Mouse (Mus musculus) frontal cortex, postnatal 10 days (tissue): ENCODE results near the gene Sez6l2.
A peak's percentile ranks its signal among the peaks of the same experiment; 100 is the strongest.

Source experiments
- DNase-seq, 2 experiments: peaks; one replicate each; pipeline ENCODE4 v3.0.0; 2022; ENCODE audit warnings: low spot score in 2 of 2, mixed read lengths in 1 of 2

The Sez6l2 gene

DNA sequence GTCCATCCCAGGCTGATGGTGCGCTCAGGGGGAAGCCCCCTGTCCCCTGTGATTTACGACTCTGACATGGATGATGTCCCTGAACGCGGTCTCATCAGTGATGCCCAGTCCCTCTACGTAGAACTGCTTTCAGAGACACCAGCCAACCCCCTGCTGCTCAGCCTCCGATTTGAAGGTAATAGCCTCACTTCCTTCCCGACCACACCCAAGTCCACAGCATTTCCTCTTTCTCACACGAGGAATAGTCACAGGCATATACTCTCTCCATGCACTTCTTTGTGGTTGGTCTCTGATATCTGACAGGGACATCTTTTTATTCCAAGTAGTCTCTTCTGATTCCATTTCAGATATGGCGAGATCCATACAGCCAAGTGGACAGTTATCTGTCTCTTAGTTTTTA lies 9.4 kb downstream of the Sez6l2 start:
- no peak for DNase-seq

DNA sequence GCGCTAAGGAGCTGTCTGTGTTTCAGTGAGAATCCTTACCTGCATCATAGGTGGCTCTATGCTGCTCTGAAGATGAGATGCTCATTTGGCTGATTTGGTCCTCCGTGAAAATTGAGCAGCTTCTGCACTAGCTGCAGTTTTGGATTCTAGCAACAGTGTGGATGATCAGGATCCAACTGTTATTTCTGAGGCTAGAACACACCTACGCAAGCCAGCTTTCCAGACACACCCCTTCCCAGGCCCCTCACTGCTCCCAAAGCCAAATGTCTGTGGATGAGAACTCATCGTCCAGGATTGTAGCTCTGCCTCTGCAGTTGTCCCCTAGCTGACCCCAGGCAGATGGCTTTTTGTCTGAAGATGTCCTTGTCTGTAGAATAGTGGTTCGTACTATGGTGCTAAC lies 10.7 kb downstream of the Sez6l2 start:
- no peak for DNase-seq

DNA sequence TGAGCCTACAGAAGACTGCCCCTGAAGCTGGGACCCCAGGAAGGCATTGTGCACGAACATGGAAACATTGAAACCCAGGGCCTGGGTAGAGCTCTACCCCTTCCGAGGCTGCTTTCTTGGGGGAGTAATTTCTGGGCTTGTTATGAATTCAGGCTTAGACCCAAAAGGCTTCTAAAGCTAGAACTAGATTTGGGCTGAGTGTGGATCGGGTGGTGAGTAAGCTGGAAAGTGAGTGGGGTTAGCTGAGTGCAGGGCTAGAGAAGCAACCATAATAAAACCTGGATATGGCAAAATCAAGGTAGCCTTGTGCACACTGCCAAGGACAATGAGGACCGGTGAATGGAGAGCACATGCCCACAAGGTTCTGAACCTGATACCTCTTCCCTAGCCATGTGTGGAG lies 11.6 kb downstream of the Sez6l2 start:
- DNase-seq, result no peak

DNA sequence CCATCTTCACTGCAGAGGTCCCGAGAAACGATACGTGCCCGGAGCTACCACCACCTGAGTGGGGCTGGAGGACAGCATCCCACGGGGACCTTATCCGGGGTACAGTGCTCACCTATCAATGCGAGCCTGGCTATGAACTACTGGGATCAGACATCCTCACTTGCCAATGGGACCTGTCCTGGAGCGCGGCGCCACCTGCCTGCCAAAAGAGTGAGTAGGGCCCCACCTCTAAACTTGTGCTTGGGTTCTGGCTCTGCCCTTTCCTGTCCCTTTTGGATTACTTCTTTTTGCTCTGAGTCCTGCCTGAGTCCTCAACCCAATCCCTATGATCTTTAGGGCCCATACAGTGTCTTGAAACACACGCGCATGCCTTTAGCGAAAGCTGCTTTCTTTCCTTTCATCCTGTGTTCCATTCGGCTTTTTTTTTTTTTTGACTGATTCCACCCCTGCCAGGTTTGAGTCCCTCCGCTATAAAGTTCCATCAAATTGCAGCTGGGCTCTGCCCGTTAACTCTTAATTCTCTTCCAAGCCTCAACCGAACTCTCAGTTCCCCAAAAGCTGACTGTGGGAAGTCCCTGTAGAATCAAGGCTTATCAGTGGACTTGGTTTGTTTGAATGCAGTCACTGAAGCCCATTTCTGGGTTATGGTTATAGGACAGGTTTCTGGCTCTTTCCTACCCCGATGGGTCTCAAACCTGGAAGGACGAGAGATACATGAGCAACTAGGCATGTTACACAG lies 13.4 kb downstream of the Sez6l2 start:
- no peak for DNase-seq

DNA sequence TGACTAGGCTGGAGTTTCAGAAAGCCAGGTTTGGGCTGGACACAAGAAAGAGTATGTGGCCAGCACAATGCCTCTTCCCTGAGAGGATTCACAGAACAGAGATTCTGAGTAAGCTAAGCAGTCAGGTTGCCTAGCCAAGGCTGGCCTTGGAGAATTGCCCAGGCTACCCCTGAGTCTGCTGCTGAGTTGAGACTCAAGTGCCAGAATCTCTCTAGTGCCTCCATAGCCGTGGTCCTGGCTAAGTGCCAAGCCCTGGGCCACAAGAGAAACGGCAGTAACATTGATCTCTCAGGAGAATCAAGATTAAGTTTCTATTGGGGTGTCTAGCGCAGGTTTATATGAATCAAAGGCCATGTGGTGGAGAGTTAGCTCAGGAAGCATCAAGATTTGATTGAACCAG lies 15.2 kb downstream of the Sez6l2 start:
- DNase-seq, result no peak

DNA sequence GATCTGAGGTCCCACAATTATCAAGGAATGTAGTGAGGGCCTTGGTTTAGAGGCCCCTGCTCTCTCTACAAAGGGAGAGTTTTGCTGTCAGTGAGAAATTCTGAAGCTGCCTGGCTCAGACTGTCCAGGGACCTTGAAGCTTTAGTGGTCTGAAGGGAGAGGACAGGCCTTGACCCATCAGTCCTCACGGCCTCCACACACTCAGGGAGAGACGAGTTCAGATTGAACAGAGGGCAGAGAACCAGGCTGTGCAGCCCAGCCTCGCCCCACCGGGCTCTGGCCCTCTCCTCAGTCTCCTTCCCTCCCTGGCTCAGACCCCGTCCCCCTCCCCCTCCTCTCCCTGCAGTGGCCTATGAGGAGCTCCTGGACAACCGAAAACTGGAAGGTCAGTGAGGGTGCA lies 17.0 kb downstream of the Sez6l2 start:
- no peak for DNase-seq

DNA sequence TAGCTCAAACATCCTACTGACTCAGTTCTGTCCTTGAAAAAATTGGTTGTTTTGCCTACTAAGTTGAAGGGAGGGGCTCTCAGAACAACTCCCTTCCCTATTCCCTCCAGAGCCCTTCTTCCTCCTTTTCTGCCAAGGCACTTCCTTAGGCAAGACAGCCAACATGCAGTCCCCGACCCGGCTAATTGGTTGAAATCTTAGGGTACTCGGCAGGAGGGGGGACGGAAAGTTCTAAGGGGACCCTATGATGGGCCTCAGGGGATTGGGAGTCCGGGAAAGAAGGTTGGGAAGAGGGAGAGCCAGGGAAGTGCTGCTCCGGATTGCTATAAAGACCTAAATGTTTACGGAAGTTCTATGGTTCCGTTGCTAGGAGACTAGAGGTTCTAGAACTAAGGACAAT lies 25.1 kb downstream of the Sez6l2 start:
- no peak for DNase-seq

DNA sequence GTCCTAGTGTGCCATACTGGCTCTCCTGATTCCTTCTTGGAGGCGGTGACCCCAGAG lies 25.4 kb downstream of the Sez6l2 start, which contains the start of gene Cdipt:
TSS of gene Cdipt (plus strand) at position 22 of the 57 bp plus-strand sequence.
- no peak for DNase-seq

DNA sequence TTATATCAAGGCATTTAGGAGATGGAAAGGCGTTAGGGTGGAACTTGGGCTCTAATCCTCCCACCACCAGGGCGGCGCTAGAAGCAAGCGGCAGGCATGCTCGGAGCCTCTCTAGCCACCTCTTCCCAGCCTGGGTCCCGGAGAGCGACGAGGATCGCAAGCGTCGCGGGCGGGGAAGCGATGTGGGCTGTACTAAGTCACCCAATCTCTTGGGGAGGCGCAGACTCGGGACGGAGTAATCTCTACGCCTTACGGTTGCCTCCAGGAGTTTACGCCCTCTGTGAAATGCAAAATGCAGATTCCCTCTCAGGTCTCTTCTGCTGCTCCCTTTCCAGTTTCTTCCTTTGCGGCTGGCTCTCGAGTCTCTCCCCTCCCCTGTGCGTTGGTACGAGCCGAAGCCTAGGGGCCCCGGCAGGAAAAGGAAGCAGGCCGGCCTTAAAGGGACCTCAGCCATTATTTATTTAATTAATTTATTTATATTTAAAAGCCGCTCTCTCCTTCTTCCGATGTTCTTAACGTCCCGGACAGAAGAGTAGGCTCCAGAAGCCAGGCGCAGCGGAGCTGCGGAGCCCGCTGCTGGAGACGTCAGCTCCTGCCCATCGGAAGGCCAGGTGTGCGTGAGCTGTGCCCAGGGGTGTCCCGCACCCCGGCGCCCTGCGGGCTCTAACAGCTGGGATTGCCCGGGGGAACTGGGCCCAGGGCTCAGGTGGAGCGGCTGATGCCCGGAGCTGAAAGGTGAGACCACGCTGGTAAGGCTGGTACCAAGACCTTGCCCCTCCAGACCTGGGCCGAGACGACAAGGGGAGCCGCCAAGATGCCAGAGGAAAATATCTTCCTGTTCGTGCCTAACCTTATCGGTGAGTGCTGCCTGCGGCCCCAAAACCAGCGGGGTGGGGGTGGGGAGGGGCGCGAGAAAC lies 25.8 kb downstream of the Sez6l2 start, which contains the start of gene Cdiptos:
TSS of gene Cdiptos (minus strand) at position 149 of the 917 bp plus-strand sequence.
- peak; percentile 89 to 95 for DNase-seq

DNA sequence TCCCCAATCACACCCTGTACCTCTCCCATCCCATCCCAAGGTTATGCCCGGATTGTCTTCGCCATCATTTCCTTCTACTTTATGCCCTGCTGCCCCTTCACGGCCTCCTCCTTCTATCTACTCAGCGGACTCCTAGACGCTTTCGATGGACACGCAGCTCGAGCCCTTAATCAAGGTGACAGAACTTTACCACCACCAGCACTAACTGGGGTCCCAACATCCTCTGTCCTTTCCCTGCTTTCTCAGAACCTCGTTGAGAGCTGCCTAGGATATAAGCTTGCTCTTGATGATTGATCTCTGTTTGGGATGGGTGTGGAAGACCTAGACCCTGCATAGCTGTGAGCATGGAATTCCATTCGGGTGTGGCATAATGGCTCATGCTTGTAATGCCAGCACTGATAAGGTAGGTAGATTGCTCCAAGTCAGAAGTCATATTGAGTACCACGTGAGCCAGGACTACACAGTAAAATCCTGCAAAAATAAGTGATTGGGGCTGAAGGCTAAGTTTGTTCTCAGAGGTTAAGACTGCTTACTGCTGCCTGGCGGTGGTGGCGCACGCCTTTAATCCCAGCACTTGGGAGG lies 26.6 kb downstream of the Sez6l2 start:
- no peak for DNase-seq

DNA sequence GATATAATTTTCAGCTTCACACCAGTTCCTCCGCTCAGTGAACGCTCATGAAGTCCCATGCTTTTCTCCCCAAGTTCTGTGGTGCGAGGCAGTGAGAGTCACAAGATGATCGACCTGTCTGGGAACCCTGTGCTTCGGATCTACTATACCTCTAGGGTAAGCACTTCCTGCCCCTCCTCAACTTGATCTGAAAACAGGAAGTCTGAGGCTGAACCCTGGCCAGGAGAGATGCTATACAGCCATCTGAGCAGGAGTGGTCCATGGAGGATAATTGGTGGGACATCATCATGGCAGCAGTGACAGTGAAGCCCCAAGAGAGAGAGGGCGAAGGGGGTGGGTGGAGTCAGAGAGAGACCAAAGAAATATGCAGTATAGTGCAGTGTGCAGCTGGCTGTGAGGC lies 28.5 kb downstream of the Sez6l2 start:
- no peak for DNase-seq

DNA sequence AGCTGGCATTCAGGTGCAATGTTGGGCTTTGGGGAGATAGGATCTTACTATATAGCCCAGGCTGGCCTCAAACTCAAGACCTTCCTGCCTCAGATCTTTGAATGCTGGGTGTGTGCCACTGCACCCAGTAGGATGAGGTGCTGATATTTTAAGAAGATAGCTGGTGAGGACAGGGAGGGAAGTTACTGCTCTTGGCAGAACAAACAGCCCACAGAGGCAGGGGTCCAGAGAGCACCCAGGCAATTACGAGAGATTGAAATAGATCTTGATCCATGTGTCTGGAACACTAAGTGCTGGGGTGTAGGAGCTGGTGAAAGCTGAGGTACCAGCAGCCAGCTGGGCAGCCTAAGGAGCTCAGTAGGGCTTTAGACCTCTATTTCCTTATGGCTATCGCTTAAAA lies 31.2 kb downstream of the Sez6l2 start:
- DNase-seq, result no peak

DNA sequence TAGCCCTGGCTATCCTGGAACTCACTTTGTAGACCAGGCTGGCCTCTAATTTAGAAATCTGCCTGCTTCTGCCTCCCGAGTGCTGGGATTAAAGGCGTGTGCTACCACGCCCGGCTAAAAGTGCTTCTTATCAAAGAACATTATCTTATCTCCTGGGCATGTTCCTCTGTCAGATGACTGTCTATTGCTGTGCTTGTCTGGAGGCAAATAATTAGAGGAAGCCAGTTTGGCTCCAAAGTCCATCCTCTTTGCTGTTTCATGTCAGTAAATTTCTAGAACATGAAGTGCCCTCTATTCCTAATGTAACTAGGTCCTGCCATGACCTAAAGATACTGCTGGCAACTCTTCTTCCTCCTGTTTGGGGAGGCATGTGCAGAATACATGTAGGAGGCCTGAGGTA lies 31.7 kb downstream of the Sez6l2 start:
- DNase-seq, result no peak

DNA sequence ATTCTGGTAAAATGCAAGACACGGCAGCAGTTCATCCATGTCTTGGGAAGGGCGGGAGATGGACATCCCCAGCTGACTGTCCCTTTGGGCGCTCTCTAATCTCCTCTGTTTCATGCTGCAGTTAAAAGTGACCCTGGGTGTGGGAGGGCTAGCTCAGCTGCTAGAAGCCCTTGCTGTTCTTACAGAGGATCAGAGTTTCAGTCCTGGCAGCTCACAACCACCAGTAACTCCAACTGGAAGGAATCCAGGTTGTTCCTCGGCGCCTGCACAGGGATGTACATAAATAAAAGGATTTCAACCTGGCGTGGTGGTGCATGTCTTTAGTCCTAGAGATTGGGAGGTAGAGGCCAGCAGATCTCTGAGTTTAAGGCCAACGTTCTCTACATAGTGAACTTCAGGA lies 32.8 kb downstream of the Sez6l2 start:
- DNase-seq, result no peak

DNA sequence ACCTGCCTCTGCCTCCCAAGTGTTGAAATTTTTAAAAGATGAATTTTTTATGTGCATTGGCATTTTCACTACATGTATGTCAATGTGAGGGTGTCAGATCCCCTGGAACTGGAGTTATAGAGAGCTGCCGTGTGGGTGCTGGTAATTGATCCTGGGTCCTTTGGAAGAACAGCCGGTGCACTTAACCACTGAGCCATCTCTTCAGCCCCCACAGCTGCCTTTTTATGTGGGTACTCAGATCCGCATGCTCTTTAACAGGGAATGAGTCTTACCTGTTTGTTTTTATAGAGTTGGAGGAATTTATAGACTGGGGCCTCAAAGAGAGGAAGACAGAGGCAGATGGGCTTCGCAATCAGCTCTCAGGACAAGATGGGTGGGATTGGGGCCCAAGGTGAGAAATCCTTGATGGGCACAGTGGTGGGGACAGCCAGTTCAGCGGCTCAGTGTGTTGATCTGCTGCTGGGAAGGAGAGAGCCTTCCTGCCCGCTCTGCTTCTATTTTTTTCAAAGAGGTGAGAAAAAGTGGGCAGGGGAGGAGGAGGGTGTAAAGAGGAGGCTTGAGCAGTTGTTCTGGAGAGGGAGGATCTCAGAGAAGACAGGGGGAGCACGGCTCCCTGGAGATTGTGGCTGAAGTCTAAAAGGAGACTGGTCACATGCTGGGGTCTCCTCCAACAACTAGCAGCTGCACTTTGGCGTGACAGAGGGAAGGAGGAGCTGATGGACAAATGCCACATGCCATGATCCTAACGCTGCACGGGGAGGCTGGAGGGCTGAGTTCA lies 34.5 kb downstream of the Sez6l2 start:
- no peak for DNase-seq

DNA sequence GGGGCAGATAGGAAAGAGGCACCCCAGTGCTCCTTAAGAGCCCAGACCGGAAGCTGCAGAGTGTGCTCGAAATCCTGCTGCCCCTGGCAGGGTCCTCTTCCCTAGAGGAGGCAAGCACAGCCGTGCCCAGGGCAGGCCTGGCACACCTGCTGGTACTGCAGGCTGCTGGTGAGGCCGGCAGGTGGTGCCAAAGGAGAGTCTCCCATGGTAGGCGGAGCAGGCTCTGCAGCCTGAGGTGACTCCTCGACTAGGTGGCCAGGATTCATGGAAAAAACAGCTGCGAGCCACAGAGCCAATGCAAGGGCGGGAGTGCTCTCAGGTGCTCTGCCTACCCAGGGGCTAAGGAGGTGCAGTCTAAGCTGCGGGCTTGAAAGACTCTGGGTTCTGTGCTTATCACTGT lies 36.0 kb downstream of the Sez6l2 start:
- peak in 1 of 2 experiments; percentile 32 for DNase-seq

DNA sequence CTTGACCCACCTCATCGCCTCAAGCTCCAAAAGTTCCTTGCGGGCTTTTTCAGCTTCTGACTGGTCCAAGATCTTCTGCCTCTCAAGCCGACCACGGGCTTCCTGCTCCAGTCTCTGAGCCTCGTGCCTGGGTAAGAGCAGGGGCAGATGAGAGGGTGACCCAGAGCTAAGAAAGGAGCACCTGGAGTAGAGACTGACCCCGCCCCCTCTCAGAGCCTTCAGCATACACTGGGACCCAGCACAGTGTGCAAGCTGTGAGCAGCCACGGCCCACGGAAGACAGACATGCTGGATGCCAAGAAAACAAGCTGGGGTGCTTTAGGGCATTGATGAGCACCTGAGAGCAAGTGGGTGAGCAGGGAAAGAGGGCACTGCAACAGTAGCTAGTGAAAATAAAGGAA lies 38.5 kb downstream of the Sez6l2 start:
- no peak for DNase-seq

DNA sequence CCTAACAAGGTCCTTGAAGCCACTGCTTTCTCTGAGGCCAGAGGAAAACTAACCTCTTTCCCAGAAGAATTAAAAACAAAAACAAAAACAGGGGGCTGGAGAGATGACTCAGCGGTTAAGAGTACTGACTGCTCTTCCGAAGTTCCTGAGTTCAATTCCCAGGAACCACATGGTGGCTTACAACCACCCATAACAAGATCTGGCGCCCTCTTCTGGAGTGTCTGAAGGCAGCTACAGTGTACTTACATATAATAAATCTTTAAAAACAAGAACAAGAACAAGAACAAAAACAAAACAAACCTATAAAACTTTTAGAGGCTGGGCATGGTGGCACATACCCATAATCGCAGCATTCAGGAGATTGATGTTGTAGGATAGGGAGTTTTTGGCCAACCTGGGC lies 46.1 kb downstream of the Sez6l2 start:
- DNase-seq, result no peak

DNA sequence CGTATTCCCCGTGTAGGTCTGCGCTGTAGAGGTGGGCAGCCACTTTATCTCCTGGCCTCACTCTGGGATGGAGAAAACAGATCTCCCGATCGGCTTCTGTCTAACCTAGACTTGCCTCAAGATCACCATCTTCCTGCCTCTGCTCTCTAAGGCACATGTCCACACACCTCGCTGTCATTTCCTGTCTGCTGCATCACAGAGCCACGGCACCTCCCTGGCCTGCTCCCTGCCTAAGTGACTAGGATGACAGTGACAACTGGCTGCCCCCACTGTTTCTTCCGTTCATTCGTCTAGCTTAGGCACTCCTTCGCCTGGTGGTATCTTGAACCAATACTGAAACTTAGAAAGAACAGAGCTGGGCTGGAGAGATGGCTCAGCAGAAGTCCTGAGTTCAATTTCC lies 49.2 kb downstream of the Sez6l2 start:
- DNase-seq, result no peak

DNA sequence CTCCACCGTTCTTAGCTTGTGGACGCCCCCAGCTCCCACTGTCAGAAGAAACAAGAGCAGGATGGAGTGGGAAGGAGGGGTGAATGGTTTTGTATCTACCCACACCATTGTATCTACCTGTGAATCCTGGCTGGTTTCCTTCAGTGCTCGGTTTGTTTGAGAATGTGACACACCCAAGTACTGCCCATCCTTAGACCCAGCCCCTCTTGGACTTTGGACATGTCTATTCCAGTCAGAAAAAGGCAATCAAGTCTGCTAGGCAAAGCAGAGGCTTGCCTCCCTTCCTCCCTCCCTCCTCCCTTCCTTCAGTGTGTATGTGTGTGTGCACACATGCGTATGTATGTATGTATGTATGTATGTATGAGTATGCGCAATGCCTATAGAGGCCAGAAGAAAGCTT lies 53.3 kb downstream of the Sez6l2 start:
- DNase-seq, result no peak

DNA sequence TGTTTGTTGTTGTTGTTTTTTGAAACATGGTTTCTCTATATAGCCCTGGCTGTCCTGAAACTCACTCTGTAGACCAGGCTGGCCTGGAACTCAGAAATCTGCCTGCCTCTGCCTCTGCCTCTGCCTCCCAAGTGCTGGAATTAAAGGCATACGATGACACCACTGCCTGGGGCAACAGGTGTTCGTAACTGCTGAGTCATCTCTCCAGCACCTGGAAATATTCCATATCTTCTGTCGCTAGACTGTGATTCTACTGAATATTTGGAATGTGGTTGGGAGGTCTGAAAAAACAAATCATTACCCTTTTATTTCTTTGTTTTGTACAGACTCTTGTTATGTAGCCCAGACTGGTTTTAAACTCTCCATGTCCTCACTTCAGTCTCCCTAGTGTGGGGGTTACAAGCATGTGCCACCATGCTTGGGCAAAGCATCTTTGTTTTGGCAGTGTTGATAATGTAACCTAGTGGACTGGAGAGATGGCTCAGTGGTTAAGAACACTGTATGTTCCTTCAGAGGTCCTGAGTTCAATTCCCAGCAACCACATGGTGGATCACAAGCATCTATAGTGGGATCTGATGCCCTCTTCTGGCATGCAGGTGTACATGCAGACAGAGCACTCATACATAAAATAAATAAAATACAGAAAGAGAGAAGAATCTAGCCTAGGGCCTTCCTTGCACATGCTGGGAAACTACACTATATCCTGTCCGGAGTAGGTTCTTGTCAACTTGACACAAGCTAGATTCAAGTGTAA lies 53.9 kb downstream of the Sez6l2 start:
- no peak for DNase-seq
